Mouse (Mus musculus): ENCODE data around the gene Fgf4. TPM values are rescaled to one million over a fixed set of nuclear protein-coding genes. Genes with fewer than 3 reads are reported as not detected.
"Not testable (repeated sequence)": the region's sequence is repeated elsewhere in the genome, so short reads cannot be mapped to it uniquely, and the experiment has no call there.

Gene Fgf4
- polyA plus RNA-seq, 1 experiment: not detected

DNA sequence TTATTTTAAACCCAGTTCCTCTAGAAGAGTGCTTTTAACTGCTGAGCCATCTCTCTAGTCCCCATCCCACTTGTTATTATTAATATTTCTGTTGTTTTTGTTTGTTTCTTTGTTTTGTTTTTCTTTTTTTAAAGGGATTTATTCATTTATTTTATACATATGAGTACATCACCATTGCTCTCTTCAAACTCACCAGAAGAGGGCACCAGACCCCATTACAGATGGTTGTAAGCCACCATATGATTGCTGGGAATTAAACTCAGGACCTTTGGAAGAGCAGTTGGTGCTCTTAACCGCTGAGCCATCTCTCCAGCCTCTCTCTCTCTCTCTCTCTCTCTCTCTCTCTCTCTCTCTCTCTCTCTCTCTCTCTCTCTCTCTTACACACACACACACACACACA lies 43.5 kb downstream of the Fgf4 start:
- H3K4me3 ChIP-seq (ENCODE audit: insufficient read depth, low read depth, low read length); H3K4me1 ChIP-seq (ENCODE audit: control insufficient read depth, insufficient read depth, insufficient read length, low read length); H3K27ac ChIP-seq (replicated peaks; ENCODE audit: low read depth, low read length): not testable (repeated sequence)

- no peak overlapping the region for H3K4me3 ChIP-seq (ENCODE audit: insufficient read depth, low read depth, low read length)
- H3K27ac ChIP-seq (replicated peaks; ENCODE audit: low read depth, low read length): no peak overlapping the region
- peaks cover 5% of the 10 kb centered on the region for H3K4me1 ChIP-seq (ENCODE audit: control insufficient read depth, insufficient read depth, insufficient read length, low read length)
These were observed 44.7 kb downstream of the Fgf4 start for GRCm38 (mm10) chr7:144891863-144892262.

DNA sequence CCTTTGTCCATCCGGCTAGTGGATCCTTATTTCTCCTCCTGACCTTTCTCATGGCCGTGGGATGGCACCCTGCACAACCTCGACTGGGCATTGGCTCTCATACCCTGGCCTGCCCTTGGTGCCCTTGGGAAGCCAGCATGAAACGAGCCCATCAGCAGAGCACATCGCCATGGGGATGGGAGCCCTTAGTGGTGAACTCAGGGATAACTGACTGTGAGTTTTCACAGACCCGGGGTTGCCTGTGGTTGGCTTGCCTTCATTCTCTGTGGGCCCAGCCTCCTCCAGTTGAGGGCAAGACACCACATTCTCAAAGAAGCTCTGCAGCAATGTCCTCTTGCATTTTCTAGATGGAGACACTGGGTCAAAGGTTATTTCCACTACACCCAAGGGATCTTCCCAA lies 45.2 kb downstream of the Fgf4 start:
- Histone ChIP-seq H3K27ac (replicated peaks; ENCODE audit: low read depth, low read length) (no peak overlapping the region), H3K4me1 (ENCODE audit: control insufficient read depth, insufficient read depth, insufficient read length, low read length) (peaks cover 5% of the 10 kb centered on the region), H3K4me3 (ENCODE audit: insufficient read depth, low read depth, low read length) (no peak overlapping the region)

DNA sequence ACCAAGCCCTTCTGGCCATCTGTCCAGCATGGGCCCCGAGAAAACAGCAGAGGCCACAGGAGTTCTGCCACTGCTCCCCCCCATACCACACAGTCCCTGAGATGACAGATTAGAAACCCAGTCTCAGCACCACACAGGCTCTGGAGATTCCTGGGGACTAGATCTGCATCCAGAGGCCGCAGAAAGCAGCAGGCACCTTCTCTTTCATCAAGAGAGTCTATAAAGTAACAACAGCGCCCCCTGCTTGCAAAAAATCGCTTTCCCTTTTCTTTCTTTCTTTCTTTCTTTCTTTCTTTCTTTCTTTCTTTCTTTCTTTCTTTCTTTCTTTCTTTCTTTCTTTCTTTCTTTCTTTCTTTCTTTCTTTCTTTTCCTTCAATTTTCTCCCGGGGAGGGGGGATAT lies 47.0 kb downstream of the Fgf4 start:
- H3K4me1 ChIP-seq (ENCODE audit: control insufficient read depth, insufficient read depth, insufficient read length, low read length): peaks cover 5% of the 10 kb centered on the region
- H3K4me3 ChIP-seq (ENCODE audit: insufficient read depth, low read depth, low read length): no peak overlapping the region
- no peak overlapping the region for H3K27ac ChIP-seq (replicated peaks; ENCODE audit: low read depth, low read length)

- Histone ChIP-seq H3K4me3 (ENCODE audit: insufficient read depth, low read depth, low read length) (no peak overlapping the region), H3K27ac (replicated peaks; ENCODE audit: low read depth, low read length) (no peak overlapping the region), H3K4me1 (ENCODE audit: control insufficient read depth, insufficient read depth, insufficient read length, low read length) (peaks cover 5% of the 10 kb centered on the region)
These were observed 47.5 kb downstream of the Fgf4 start for GRCm38 (mm10) chr7:144894706-144895105.

DNA sequence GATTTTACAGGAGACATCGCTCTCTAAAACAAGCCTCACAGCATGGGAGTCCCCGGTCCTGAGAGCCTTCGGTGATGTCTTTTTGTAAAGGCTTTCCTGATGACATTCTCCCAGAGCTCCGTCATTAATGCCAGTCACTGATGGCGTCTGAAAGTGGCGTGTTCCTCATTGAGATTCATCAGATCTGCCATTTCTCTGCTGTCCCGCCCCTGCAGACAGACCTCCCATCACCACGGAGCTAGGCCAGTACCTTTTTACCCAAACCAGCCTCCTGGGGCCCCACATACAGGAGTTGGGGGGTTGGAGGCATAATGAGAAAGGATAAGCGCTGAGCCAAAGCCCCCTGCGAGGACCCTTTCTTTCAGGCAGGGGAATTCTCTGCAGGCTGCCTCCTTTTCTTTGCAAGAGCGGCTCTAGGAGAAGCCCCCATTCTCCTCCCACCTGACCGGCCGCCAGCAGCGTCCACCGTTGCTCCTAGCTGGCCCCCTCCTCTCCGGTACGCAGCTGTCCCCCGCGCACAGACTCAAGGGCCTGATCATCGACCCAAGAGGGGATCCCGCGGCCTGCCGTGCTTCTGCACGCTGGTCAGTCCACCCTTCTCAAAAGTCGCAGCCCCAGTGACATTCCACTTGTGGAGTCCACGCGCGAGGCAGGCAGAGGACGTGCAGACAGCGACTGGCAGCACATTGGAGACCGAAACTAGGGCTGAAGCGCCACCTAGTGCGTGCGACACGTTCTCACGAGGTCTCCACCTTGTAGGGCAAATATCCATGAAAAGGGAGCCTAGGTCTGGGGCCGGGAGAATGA lies 48.3 kb downstream of the Fgf4 start:
- Histone ChIP-seq H3K27ac (replicated peaks; ENCODE audit: low read depth, low read length) (no peak overlapping the region), H3K4me1 (ENCODE audit: control insufficient read depth, insufficient read depth, insufficient read length, low read length) (peaks cover 5% of the 10 kb centered on the region), H3K4me3 (ENCODE audit: insufficient read depth, low read depth, low read length) (peak overlapping the region; percentile 54)

GRCm38 (mm10) chr7:144896294-144897218 lies 49.4 kb downstream of the Fgf4 start, which contains the start of gene Fgf15:
TSS of gene Fgf15 (plus strand) at chr7:144896531.
- H3K27ac ChIP-seq (replicated peaks; ENCODE audit: low read depth, low read length): no peak within 1 kb of the TSS
- peak within 1 kb of the TSS; percentile 54 for H3K4me3 ChIP-seq (ENCODE audit: insufficient read depth, low read depth, low read length)
- peaks cover 5% of the 10 kb centered on the region for H3K4me1 ChIP-seq (ENCODE audit: control insufficient read depth, insufficient read depth, insufficient read length, low read length)

GRCm38 (mm10) chr7:144898506-144898905 lies 51.3 kb downstream of the Fgf4 start:
- no peak overlapping the region for H3K4me3 ChIP-seq (ENCODE audit: insufficient read depth, low read depth, low read length)
- peaks cover 5% of the 10 kb centered on the region for H3K4me1 ChIP-seq (ENCODE audit: control insufficient read depth, insufficient read depth, insufficient read length, low read length)
- no peak overlapping the region for H3K27ac ChIP-seq (replicated peaks; ENCODE audit: low read depth, low read length)

DNA sequence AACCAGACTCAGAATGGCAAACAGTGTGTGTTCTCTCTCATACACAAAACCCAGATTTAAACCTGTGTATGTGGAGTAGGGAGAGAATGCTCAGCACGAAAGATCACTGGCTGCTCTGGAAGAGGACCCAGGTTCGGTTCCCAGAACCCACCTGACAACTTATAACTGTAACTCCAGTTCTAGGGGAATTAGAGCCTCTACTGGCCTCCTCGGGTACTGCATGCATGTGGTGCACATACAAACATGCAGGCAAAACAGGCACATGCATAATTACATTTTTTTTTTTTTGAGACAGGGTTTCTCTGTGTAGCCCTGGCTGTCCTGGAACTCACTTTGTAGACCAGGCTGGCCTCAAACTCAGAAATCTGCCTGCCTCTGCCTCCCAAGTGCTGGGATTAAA lies 58.3 kb downstream of the Fgf4 start:
- H3K4me1 ChIP-seq (ENCODE audit: control insufficient read depth, insufficient read depth, insufficient read length, low read length); H3K4me3 ChIP-seq (ENCODE audit: insufficient read depth, low read depth, low read length); H3K27ac ChIP-seq (replicated peaks; ENCODE audit: low read depth, low read length): not testable (repeated sequence)

GRCm38 (mm10) chr7:144906708-144907397 lies 59.7 kb downstream of the Fgf4 start:
- Histone ChIP-seq H3K27ac (replicated peaks; ENCODE audit: low read depth, low read length) (no peak overlapping the region), H3K4me3 (ENCODE audit: insufficient read depth, low read depth, low read length) (no peak overlapping the region), H3K4me1 (ENCODE audit: control insufficient read depth, insufficient read depth, insufficient read length, low read length) (no peaks in the 10 kb centered on the region)

DNA sequence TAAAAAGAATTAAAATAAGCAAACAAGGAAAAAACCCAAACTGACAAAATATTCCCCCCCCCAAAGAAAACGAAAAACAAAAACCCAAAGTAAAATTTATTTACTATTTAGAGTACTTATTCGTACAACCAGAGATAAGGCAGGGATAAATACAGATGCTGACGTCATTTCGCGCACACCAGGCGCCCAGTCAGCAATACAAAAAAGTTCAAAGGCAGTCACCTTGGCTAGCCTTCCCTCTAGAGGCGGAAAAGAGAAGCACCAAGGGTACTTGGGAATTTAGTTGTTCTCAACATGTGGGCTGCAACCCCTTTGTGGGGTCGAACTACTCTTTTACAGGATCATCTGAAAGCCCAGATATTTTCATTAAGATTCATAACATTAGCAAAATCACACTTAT lies 60.6 kb downstream of the Fgf4 start:
- H3K4me1 ChIP-seq (ENCODE audit: control insufficient read depth, insufficient read depth, insufficient read length, low read length): no peaks in the 10 kb centered on the region
- no peak overlapping the region for H3K4me3 ChIP-seq (ENCODE audit: insufficient read depth, low read depth, low read length)
- H3K27ac ChIP-seq (replicated peaks; ENCODE audit: low read depth, low read length): no peak overlapping the region

DNA sequence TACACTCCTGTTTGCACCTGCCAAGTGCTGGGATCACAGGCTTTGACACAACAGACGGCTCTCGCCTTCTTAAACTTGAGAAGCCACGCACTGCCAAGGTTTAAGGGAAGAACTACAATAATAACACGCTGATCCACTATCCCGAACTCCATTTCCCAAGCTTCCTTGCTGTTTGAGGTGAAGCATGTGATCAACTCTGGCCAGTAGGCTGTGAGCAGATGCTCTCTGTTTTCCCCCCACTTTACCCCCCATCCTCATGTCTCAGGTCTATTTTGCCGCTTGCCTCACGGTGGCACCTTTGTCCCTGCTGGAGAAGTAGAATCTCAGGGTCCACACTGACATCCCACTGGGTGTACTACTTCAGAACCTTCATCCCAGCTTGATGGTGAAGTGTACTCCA lies 61.5 kb downstream of the Fgf4 start:
- Histone ChIP-seq H3K27ac (replicated peaks; ENCODE audit: low read depth, low read length) (no peak overlapping the region), H3K4me3 (ENCODE audit: insufficient read depth, low read depth, low read length) (no peak overlapping the region)

GRCm38 (mm10) chr7:144911121-144911520 lies 64.0 kb downstream of the Fgf4 start:
- Histone ChIP-seq H3K27ac (replicated peaks; ENCODE audit: low read depth, low read length) (no peak overlapping the region), H3K4me1 (ENCODE audit: control insufficient read depth, insufficient read depth, insufficient read length, low read length) (0 out of 2 replicates have a peak, but pooled peaks cover 4% of the 10 kb centered on the region), H3K4me3 (ENCODE audit: insufficient read depth, low read depth, low read length) (no peak overlapping the region)

More for the DNA sequence above, 61.5 kb downstream of the Fgf4 start:
- H3K4me1 ChIP-seq (ENCODE audit: control insufficient read depth, insufficient read depth, insufficient read length, low read length): no peaks in the 10 kb centered on the region

DNA sequence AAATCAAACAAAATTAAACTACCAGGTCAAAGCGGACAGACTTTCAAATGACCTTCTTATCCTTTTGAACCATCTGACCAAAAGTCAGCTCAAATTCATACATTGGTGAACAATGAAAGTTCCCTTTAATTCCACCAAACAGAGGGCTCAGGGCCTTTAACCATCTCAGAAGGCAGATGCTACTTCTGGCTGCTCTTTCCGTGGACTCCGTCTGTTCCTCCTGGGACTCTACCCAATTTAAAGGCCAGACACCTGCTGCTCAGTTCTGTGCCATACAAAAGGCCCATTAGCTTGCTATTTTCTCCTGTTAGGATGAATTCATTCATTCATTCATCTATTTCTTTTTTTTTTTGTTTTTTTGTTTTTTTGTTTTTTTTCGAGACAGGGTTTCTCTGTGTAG lies 65.7 kb downstream of the Fgf4 start:
- H3K27ac ChIP-seq (replicated peaks; ENCODE audit: low read depth, low read length): no peak overlapping the region
- 0 out of 2 replicates have a peak, but pooled peaks cover 4% of the 10 kb centered on the region for H3K4me1 ChIP-seq (ENCODE audit: control insufficient read depth, insufficient read depth, insufficient read length, low read length)
- no peak overlapping the region for H3K4me3 ChIP-seq (ENCODE audit: insufficient read depth, low read depth, low read length)
